Mouse (Mus musculus): ENCODE data around the gene Gm4792. TPM values are rescaled to one million over a fixed set of nuclear protein-coding genes. Genes with fewer than 3 reads are reported as not detected.
A peak's percentile ranks its signal among the peaks of the same experiment; 100 is the strongest.

Gene Gm4792
- polyA plus RNA-seq (2015; fragmentation: Nextera tagmentation; extraction: Ambion mirVana): 0.61 and 0.63 TPM in 2 replicates

GRCm38 (mm10) chr10:94298471-94298870 lies at the start of gene Gm4792:
Gm4792 (minus strand) TSS chr10:94298703.
- TF ChIP-seq EP300 (optimal IDR thresholded peaks at IDR 0.05): no peak
- no peak for TF ChIP-seq CTCF (IDR thresholded peaks at IDR 0.05; ENCODE audit: low read depth)

GRCm38 (mm10) chr10:94347959-94348358 lies 49.5 kb upstream of the Gm4792 start:
- 94% methylated on average over 10 of the region's 10 CpGs for WGBS
- TF ChIP-seq CTCF (IDR thresholded peaks at IDR 0.05; ENCODE audit: low read depth) (no peak), EP300 (optimal IDR thresholded peaks at IDR 0.05) (no peak)
- no peak overlapping the region for H3K4me2 ChIP-seq (replicated peaks; ENCODE audit: low read depth)
- DNase-seq (ENCODE audit: low spot score) (no peak), ATAC-seq (ENCODE audit: low FRiP score, low TSS enrichment) (no peak)
- H3K9ac ChIP-seq (ENCODE audit: low read length): no peak overlapping the region
- no peaks in the 10 kb centered on the region for H3K4me1 ChIP-seq (replicated peaks; ENCODE audit: control insufficient read depth, insufficient read depth)
- H3K36me3 ChIP-seq (ENCODE audit: control insufficient read depth, insufficient read depth, low read length): no peaks in the 10 kb centered on the region
- H3K4me3 ChIP-seq (ENCODE audit: low read depth, low read length): no peak overlapping the region
- no peak overlapping the region for H3K27ac ChIP-seq (replicated peaks)
- H3K27me3 ChIP-seq (ENCODE audit: control insufficient read depth, insufficient read depth, low read length): no peaks in the 10 kb centered on the region
- H3K9me3 ChIP-seq (ENCODE audit: control insufficient read depth, low read length): no peaks in the 10 kb centered on the region

More at GRCm38 (mm10) chr10:94298471-94298870, at the start of gene Gm4792:
- no peak within 1 kb of the TSS for H3K4me3 ChIP-seq (ENCODE audit: low read depth, low read length)
- H3K36me3 ChIP-seq (ENCODE audit: control insufficient read depth, insufficient read depth, low read length): no peaks in the 10 kb centered on the region
- no peak within 1 kb of the TSS for H3K27ac ChIP-seq (replicated peaks)
- no peaks in the 10 kb centered on the region for H3K4me1 ChIP-seq (replicated peaks; ENCODE audit: control insufficient read depth, insufficient read depth)
- H3K27me3 ChIP-seq (ENCODE audit: control insufficient read depth, insufficient read depth, low read length): no peaks in the 10 kb centered on the region
- no peak within 1 kb of the TSS for H3K9ac ChIP-seq (ENCODE audit: low read length)
- no peaks in the 10 kb centered on the region for H3K9me3 ChIP-seq (ENCODE audit: control insufficient read depth, low read length)
- DNase-seq (ENCODE audit: low spot score): no peak
- no peak within 1 kb of the TSS for H3K4me2 ChIP-seq (replicated peaks; ENCODE audit: low read depth)
- peak; percentile 29; the same call in 1 of the 2 replicates for ATAC-seq (ENCODE audit: low FRiP score, low TSS enrichment)
- 55% methylated on average over 3 of the region's 3 CpGs for WGBS

DNA sequence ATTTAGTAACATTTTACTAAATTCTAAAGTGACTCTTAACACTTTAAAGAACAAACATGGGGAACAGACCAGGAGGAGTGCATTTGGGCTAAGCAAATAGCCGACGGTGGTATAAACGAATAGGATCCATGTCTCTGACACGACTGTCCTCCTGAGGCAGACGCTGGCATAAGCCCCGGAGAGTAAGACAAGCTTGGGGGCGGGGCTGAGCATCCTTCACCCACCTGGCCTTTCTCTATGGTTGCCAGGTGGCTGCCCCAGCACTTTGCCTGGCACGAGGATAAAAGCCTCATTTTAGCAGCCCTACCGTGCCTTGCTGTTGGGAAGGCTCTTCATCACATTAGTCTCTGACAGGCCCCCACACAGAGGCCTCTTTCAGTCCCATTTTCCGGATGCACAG lies 48.8 kb upstream of the Gm4792 start:
- WGBS: 59% methylated on average over 10 of the region's 10 CpGs
- no peak for DNase-seq (ENCODE audit: low spot score)

DNA sequence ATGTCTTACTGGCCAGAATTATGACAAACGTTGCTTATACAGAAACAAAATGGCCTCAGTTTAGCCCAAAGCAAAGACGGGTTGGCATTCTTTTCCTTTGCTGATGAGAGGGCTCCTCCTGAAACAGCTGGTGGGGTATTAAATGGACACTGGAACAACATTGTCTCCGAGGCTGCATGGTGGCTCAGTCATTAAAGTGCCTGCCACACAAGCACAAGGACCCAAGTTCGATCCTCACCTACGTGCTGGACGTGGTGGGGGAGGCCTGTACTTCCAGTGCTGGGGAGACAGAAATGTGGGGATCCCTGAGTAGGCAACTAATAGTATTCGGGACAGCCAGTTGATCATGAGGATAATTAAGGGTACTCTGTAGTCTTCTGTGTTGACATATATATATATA lies 48.1 kb upstream of the Gm4792 start:
- no peak overlapping the region for H3K4me2 ChIP-seq (replicated peaks; ENCODE audit: low read depth)
- H3K4me1 ChIP-seq (replicated peaks; ENCODE audit: control insufficient read depth, insufficient read depth): no peaks in the 10 kb centered on the region
- H3K9me3 ChIP-seq (ENCODE audit: control insufficient read depth, low read length): no peaks in the 10 kb centered on the region
- TF ChIP-seq CTCF (IDR thresholded peaks at IDR 0.05; ENCODE audit: low read depth) (no peak), EP300 (optimal IDR thresholded peaks at IDR 0.05) (no peak)
- H3K27me3 ChIP-seq (ENCODE audit: control insufficient read depth, insufficient read depth, low read length): no peaks in the 10 kb centered on the region
- H3K9ac ChIP-seq (ENCODE audit: low read length): no peak overlapping the region
- ATAC-seq (ENCODE audit: low FRiP score, low TSS enrichment) (no peak), DNase-seq (ENCODE audit: low spot score) (no peak)
- H3K4me3 ChIP-seq (ENCODE audit: low read depth, low read length): no peak overlapping the region
- no peak overlapping the region for H3K27ac ChIP-seq (replicated peaks)
- WGBS: 88% methylated on average over 7 of the region's 7 CpGs
- no peaks in the 10 kb centered on the region for H3K36me3 ChIP-seq (ENCODE audit: control insufficient read depth, insufficient read depth, low read length)

More for the DNA sequence above, 48.8 kb upstream of the Gm4792 start:
- no peaks in the 10 kb centered on the region for H3K4me1 ChIP-seq (replicated peaks; ENCODE audit: control insufficient read depth, insufficient read depth)
- TF ChIP-seq EP300 (optimal IDR thresholded peaks at IDR 0.05): no peak
- TF ChIP-seq CTCF (IDR thresholded peaks at IDR 0.05; ENCODE audit: low read depth): no peak
- no peak for ATAC-seq (ENCODE audit: low FRiP score, low TSS enrichment)
- H3K4me2 ChIP-seq (replicated peaks; ENCODE audit: low read depth): no peak overlapping the region
- H3K9ac ChIP-seq (ENCODE audit: low read length): no peak overlapping the region
- no peaks in the 10 kb centered on the region for H3K9me3 ChIP-seq (ENCODE audit: control insufficient read depth, low read length)
- H3K27ac ChIP-seq (replicated peaks): no peak overlapping the region
- H3K36me3 ChIP-seq (ENCODE audit: control insufficient read depth, insufficient read depth, low read length): no peaks in the 10 kb centered on the region
- no peaks in the 10 kb centered on the region for H3K27me3 ChIP-seq (ENCODE audit: control insufficient read depth, insufficient read depth, low read length)
- no peak overlapping the region for H3K4me3 ChIP-seq (ENCODE audit: low read depth, low read length)

DNA sequence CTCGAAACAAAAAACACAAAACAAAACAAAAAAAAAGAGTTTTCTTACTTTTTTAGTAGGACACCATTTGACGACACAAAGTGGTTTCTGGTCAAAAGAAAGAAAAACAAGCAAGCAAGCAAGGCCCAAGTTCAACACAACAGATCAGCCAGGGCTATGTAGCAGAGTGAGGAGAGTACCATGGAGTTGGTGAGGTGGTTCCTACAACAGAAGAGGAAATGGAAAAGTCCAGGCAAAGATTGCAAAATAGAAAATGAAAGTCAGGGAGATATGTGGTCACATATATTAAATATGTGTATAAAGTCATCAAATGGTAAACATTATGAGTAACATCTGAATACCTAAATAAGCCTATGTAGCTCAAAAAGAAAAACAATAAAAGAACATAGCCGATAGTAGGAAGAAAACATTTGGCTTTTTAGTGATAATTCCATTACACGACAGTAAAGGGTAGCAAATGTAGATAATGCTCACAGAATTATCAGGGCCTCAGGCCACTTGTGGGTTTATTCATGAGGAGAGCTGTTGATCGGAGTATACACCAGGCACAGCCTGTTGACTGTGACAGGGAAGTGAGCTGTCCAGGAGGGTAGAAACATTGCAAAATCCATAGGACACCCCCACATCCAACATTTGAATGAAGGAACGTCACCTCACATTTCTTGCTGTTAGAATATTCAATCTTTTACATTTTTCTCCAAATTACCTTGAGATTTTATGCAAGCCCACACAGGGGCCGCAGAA lies 47.2 kb upstream of the Gm4792 start:
- no peak for DNase-seq (ENCODE audit: low spot score)
- Histone ChIP-seq H3K27ac (replicated peaks) (no peak overlapping the region), H3K9me3 (ENCODE audit: control insufficient read depth, low read length) (no peaks in the 10 kb centered on the region), H3K4me2 (replicated peaks; ENCODE audit: low read depth) (no peak overlapping the region), H3K9ac (ENCODE audit: low read length) (no peak overlapping the region), H3K4me3 (ENCODE audit: low read depth, low read length) (no peak overlapping the region), H3K36me3 (ENCODE audit: control insufficient read depth, insufficient read depth, low read length) (no peaks in the 10 kb centered on the region), H3K27me3 (ENCODE audit: control insufficient read depth, insufficient read depth, low read length) (no peaks in the 10 kb centered on the region), H3K4me1 (replicated peaks; ENCODE audit: control insufficient read depth, insufficient read depth) (no peaks in the 10 kb centered on the region)
- whole genome bisulfite sequencing: 86% methylated on average over 7 of the region's 7 CpGs
- no peak for ATAC-seq (ENCODE audit: low FRiP score, low TSS enrichment)
- TF ChIP-seq CTCF (IDR thresholded peaks at IDR 0.05; ENCODE audit: low read depth): no peak
- TF ChIP-seq EP300 (optimal IDR thresholded peaks at IDR 0.05): no peak

All from stomach, postnatal 0 days (tissue).